Mouse (Mus musculus): ENCODE results near the gene Atp8a1.

The Atp8a1 gene

DNA sequence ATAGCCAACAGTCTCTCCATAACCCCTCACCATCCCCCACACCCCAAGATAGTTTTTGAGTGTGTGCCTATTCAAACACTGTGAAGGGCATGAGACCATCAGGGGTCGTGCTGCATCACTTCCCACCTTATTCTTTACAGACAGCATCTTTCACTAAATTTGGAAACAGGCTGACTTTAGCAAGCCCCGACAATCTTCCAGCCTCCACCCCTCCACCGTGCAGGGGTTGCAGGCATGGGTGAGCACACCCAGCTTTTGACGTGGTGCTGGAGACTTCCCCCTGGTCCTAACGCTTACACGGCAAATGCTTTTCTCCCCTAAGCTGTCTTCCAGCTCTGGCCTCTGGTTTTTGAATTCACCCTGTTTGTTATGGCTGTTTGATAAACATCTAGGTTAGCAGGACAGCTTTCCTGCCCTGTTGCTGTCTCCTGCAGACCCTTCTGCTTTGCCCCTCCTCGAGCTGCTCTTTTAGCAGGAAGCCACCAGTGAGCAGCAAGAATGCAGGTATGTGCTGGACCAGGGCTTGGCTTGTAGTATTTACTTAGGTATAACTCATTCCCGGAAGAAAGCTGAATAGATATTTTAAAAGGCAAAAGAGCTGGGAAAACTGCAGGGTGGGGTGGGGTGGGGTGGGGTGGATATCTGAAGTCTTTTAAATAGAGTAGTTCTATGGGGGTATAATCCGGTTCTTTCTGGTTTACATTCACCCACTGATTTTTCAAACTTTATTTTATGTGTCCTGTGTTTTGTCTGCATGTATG is 218.9 kb downstream of the Atp8a1 start:
- no peak for DNase-seq

DNA sequence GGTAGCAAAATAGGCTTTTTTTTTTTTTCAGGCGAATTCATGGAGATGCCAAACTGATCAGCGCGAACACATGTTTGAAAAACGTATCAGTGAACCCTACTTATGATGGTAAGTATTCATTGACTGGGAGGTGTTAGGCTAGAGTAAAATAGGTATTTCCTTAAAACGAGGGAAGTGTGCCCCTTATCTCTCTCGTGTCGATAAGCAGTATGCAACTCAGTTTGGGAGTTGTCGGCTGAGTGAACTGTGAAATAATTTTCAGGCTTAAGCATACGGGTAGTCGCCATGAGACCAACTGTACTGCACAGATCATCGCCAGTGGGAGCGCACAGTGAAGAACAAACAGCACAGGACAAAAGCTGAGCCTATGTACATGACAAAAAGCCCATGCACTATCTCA is 226.0 kb downstream of the Atp8a1 start:
- no peak for DNase-seq

GRCm38 (mm10) chr5:67609520-67609837 is 237.8 kb downstream of the Atp8a1 start:
- no peak for DNase-seq

DNA sequence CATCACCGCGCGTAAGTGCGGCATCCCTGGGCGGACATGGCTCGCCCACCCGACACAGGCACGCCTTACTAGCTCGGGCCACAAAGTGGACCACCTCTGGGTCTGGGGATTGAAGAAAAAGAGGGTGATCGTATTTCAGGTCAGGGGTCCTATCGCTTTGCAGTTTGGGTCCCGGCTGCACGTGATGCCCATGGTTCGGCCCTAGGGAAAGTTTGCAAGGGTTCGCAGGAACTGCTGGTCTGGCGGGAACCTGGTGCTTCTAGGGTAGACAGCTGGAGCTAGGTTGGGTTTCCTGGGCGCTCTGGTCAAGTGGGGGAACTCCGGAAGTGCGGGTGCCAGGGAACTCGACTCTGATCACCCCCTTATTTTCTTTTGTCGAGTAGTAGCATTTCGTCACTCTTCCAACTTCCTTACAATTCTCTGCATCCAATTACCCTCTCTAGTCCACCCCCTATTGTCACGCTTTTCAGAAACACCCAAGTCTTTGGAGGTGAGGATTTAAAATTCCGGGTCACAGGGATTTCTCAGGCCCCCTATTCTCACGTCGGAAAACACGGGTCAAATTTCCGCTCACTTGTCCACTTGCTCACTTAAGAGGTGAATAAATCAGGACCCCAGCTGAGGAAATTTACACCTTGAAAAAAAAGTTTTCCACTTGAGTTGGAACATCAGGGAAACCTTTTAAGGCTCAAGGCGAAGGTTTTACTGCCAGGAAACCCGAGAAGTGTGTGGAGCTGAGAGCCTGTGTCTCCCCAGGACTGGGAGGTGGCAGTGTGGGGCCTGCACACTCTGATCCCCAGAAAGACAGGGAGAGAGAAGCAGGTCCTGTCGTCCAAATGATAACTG is 238.3 kb downstream of the Atp8a1 start:
- no peak for DNase-seq

GRCm38 (mm10) chr5:67607804-67608673 is 239.2 kb downstream of the Atp8a1 start, which contains the start of gene Shisa3:
Gene Shisa3, plus strand, starts transcription at chr5:67607882.
- DNase-seq = peak; percentile 61 to 76

- DNase-seq = peak in 1 of 2 experiments; percentile 35
These were observed 240.1 kb downstream of the Atp8a1 start for GRCm38 (mm10) chr5:67606916-67607803.

GRCm38 (mm10) chr5:67605951-67606350 is 241.3 kb downstream of the Atp8a1 start:
- no peak for DNase-seq

DNA sequence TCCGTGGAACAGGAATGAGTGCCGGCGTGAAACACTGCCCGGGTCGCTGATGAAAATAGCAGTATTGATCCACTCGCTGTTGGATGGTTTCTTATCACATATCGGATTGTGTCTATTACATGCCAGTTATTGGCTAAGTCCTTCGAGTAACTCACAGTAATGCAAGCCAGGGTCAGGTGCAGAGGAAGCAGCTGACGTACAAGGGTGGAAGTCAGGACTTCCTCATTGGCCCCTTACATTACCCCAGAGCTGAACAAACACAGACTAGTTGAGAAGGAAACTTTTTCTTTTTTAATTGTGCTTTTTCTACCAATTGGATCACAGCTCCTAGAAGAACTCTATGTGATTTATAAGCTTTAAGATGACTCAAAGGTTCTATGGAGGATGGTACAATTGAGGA is 247.3 kb downstream of the Atp8a1 start:
- DNase-seq = peak in 1 of 2 experiments; percentile 3

DNA sequence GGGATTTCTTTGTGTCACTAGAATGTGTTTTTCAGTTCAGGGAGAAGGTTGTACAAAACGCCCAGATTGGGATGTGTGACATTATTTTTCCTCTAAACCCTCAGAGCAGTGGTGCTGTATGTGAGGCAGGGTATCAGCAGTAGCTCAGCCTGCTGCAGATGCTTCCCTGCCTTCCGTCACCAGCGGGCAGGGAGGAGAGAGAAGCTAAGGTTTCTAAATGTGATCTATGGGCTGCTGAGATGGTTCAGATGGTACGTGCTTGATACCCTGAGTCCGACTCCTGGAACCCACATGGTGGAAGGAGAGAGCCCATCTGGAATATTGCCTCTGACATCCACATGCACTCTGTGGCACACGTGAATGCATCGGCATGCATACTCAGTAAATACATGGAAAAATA is 251.6 kb downstream of the Atp8a1 start:
- DNase-seq = no peak

GRCm38 (mm10) chr5:67595070-67595469 is 252.2 kb downstream of the Atp8a1 start:
- no peak for DNase-seq

GRCm38 (mm10) chr5:67579725-67580633 is 267.3 kb downstream of the Atp8a1 start:
- no peak for DNase-seq

GRCm38 (mm10) chr5:67575705-67576104 is 271.5 kb downstream of the Atp8a1 start:
- DNase-seq = no peak

- DNase-seq = peak in 1 of 2 experiments; percentile 46
These were observed 273.2 kb downstream of the Atp8a1 start for GRCm38 (mm10) chr5:67574039-67574438.

DNA sequence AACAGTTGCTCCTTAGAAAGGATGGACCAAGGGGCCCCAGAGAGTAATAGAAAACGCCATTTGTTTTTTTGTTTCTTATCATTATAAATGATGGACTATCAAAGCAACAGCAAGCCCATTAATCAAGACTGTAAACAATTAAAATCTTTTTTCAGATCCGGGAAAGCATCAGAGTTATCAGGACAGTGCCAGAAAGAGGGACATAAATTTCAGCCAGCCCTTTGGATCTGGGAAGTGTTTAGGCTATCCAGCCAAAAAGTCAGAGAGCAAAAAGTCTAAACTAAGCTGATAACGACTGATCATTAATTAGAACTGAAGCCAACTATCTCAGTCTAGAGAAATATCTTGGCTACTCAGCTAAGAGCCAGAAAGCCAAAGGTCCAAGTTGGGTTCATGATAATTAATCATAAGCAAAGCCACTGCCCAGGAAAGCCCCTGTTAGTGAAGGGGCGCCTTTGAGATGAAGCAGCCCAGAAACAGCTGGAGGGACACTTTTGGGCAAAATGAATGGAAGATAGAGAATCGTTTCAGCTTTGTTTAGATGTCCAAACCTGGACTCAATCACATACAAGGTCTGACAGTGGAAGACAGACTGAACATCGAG is 274.6 kb downstream of the Atp8a1 start:
- DNase-seq = peak; percentile 32 to 72
